Mouse (Mus musculus): ENCODE measurements around the gene Fam104a. TPM values are rescaled to one million over a fixed set of nuclear protein-coding genes. Genes with fewer than 3 reads are reported as not detected.

Fam104a gene
- polyA plus RNA-seq, 1 experiment from 2014 or later: 42.3 TPM

GRCm38 (mm10) chr11:113687031-113687430 lies 3.1 kb upstream of the Fam104a start:
- Histone ChIP-seq H3K9ac (no peak overlapping the region), H3K4me2 (replicated peaks) (no peak overlapping the region), H3K4me1 (replicated peaks; ENCODE audit: control insufficient read depth, insufficient read depth, low read length) (peaks cover 23% of the 10 kb centered on the region), H3K27ac (no peak overlapping the region), H3K27me3 (ENCODE audit: control insufficient read depth, insufficient read depth, low read length) (no peaks in the 10 kb centered on the region), H3K36me3 (replicated peaks; ENCODE audit: control insufficient read depth, insufficient read depth) (peaks cover 33% of the 10 kb centered on the region), H3K9me3 (ENCODE audit: control insufficient read depth, low read length) (no peaks in the 10 kb centered on the region), H3K4me3 (replicated peaks; ENCODE audit: low read length) (no peak overlapping the region)
- no peak for DNase-seq (ENCODE audit: low spot score)
- 24% methylated on average over 2 of the region's 2 CpGs for WGBS
- ATAC-seq (ENCODE audit: low FRiP score): no peak

- peak overlapping the region; percentile 81 for H3K9ac ChIP-seq
- ATAC-seq (ENCODE audit: low FRiP score) (0 out of 2 replicates have a peak, but pooled peaks have one; percentile 1), DNase-seq (ENCODE audit: low spot score) (no peak)
- H3K4me1 ChIP-seq (replicated peaks; ENCODE audit: control insufficient read depth, insufficient read depth, low read length): peaks cover 35% of the 10 kb centered on the region
- peak overlapping the region; percentile 89 for H3K4me3 ChIP-seq (replicated peaks; ENCODE audit: low read length)
- peak overlapping the region; percentile 90; the same call in 1 of the 2 replicates for H3K27ac ChIP-seq
- WGBS: 44% methylated on average over 25 of the region's 25 CpGs
- no peaks in the 10 kb centered on the region for H3K9me3 ChIP-seq (ENCODE audit: control insufficient read depth, low read length)
- H3K4me2 ChIP-seq (replicated peaks): peak overlapping the region; percentile 90
- H3K36me3 ChIP-seq (replicated peaks; ENCODE audit: control insufficient read depth, insufficient read depth): peaks cover 24% of the 10 kb centered on the region
- no peaks in the 10 kb centered on the region for H3K27me3 ChIP-seq (ENCODE audit: control insufficient read depth, insufficient read depth, low read length)
Observed at GRCm38 (mm10) chr11:113684707-113685426, 912 bp upstream of the Fam104a start.

- no peak for DNase-seq (ENCODE audit: low spot score)
- peaks cover 11% of the 10 kb centered on the region for H3K36me3 ChIP-seq (replicated peaks; ENCODE audit: control insufficient read depth, insufficient read depth)
- peak overlapping the region; percentile 81 for H3K9ac ChIP-seq
- no peaks in the 10 kb centered on the region for H3K27me3 ChIP-seq (ENCODE audit: control insufficient read depth, insufficient read depth, low read length)
- peak overlapping the region; percentile 89 for H3K4me3 ChIP-seq (replicated peaks; ENCODE audit: low read length)
- H3K27ac ChIP-seq: peak overlapping the region; percentile 90
- H3K9me3 ChIP-seq (ENCODE audit: control insufficient read depth, low read length): no peaks in the 10 kb centered on the region
- peak overlapping the region; percentile 90 for H3K4me2 ChIP-seq (replicated peaks)
- H3K4me1 ChIP-seq (replicated peaks; ENCODE audit: control insufficient read depth, insufficient read depth, low read length): peaks cover 35% of the 10 kb centered on the region
- ATAC-seq (ENCODE audit: low FRiP score): peak; percentile 75
- 0% methylated on average over 10 of the region's 38 CpGs for WGBS
Observed at GRCm38 (mm10) chr11:113683627-113683956, 363 bp downstream of the Fam104a start.

- Histone ChIP-seq H3K4me2 (replicated peaks) (peak overlapping the region; percentile 90), H3K4me3 (replicated peaks; ENCODE audit: low read length) (peak overlapping the region; percentile 89), H3K36me3 (replicated peaks; ENCODE audit: control insufficient read depth, insufficient read depth) (peaks cover 6% of the 10 kb centered on the region), H3K9me3 (ENCODE audit: control insufficient read depth, low read length) (no peaks in the 10 kb centered on the region), H3K9ac (peak overlapping the region; percentile 81), H3K27me3 (ENCODE audit: control insufficient read depth, insufficient read depth, low read length) (no peaks in the 10 kb centered on the region), H3K27ac (peak overlapping the region; percentile 90), H3K4me1 (replicated peaks; ENCODE audit: control insufficient read depth, insufficient read depth, low read length) (peaks cover 35% of the 10 kb centered on the region)
- 3% methylated on average over 37 of the region's 38 CpGs for WGBS
- ATAC-seq (ENCODE audit: low FRiP score) (peak; percentile 37), DNase-seq (ENCODE audit: low spot score) (no peak)
Observed at GRCm38 (mm10) chr11:113682897-113683626, 893 bp downstream of the Fam104a start.

GRCm38 (mm10) chr11:113681979-113682378 lies 2.0 kb downstream of the Fam104a start:
- ATAC-seq (ENCODE audit: low FRiP score): no peak
- H3K4me2 ChIP-seq (replicated peaks): peak overlapping the region; percentile 90
- peaks cover 35% of the 10 kb centered on the region for H3K4me1 ChIP-seq (replicated peaks; ENCODE audit: control insufficient read depth, insufficient read depth, low read length)
- peak overlapping the region; percentile 81 for H3K9ac ChIP-seq
- no peaks in the 10 kb centered on the region for H3K27me3 ChIP-seq (ENCODE audit: control insufficient read depth, insufficient read depth, low read length)
- no peak for DNase-seq (ENCODE audit: low spot score)
- H3K27ac ChIP-seq: no peak overlapping the region
- H3K36me3 ChIP-seq (replicated peaks; ENCODE audit: control insufficient read depth, insufficient read depth): peaks cover 2% of the 10 kb centered on the region
- no peaks in the 10 kb centered on the region for H3K9me3 ChIP-seq (ENCODE audit: control insufficient read depth, low read length)
- peak overlapping the region; percentile 89; the same call in 1 of the 2 replicates for H3K4me3 ChIP-seq (replicated peaks; ENCODE audit: low read length)

GRCm38 (mm10) chr11:113680954-113681353 lies 3.0 kb downstream of the Fam104a start:
- H3K4me3 ChIP-seq (replicated peaks; ENCODE audit: low read length): no peak overlapping the region
- no peak overlapping the region for H3K4me2 ChIP-seq (replicated peaks)
- 96% methylated on average over 2 of the region's 2 CpGs for WGBS
- peaks cover 35% of the 10 kb centered on the region for H3K4me1 ChIP-seq (replicated peaks; ENCODE audit: control insufficient read depth, insufficient read depth, low read length)
- no peaks in the 10 kb centered on the region for H3K27me3 ChIP-seq (ENCODE audit: control insufficient read depth, insufficient read depth, low read length)
- no peak overlapping the region for H3K27ac ChIP-seq
- no peaks in the 10 kb centered on the region for H3K9me3 ChIP-seq (ENCODE audit: control insufficient read depth, low read length)
- DNase-seq (ENCODE audit: low spot score) (no peak), ATAC-seq (ENCODE audit: low FRiP score) (no peak)
- no peak overlapping the region for H3K9ac ChIP-seq
- H3K36me3 ChIP-seq (replicated peaks; ENCODE audit: control insufficient read depth, insufficient read depth): peaks cover 13% of the 10 kb centered on the region

GRCm38 (mm10) chr11:113678373-113678772 lies 5.6 kb downstream of the Fam104a start:
- DNase-seq (ENCODE audit: low spot score) (no peak), ATAC-seq (ENCODE audit: low FRiP score) (no peak)
- H3K4me3 ChIP-seq (replicated peaks; ENCODE audit: low read length): no peak overlapping the region
- no peak overlapping the region for H3K27ac ChIP-seq
- no peaks in the 10 kb centered on the region for H3K27me3 ChIP-seq (ENCODE audit: control insufficient read depth, insufficient read depth, low read length)
- H3K4me1 ChIP-seq (replicated peaks; ENCODE audit: control insufficient read depth, insufficient read depth, low read length): peaks cover 23% of the 10 kb centered on the region
- H3K36me3 ChIP-seq (replicated peaks; ENCODE audit: control insufficient read depth, insufficient read depth): peaks cover 36% of the 10 kb centered on the region
- WGBS: 88% methylated on average over 8 of the region's 8 CpGs
- H3K4me2 ChIP-seq (replicated peaks): no peak overlapping the region
- no peaks in the 10 kb centered on the region for H3K9me3 ChIP-seq (ENCODE audit: control insufficient read depth, low read length)
- no peak overlapping the region for H3K9ac ChIP-seq

GRCm38 (mm10) chr11:113677378-113677777 lies 6.6 kb downstream of the Fam104a start:
- no peak for DNase-seq (ENCODE audit: low spot score)

GRCm38 (mm10) chr11:113676847-113677246 lies 7.1 kb downstream of the Fam104a start:
- Histone ChIP-seq H3K4me2 (replicated peaks) (no peak overlapping the region), H3K4me3 (replicated peaks; ENCODE audit: low read length) (no peak overlapping the region), H3K4me1 (replicated peaks; ENCODE audit: control insufficient read depth, insufficient read depth, low read length) (peaks cover 10% of the 10 kb centered on the region), H3K9ac (no peak overlapping the region), H3K27me3 (ENCODE audit: control insufficient read depth, insufficient read depth, low read length) (no peaks in the 10 kb centered on the region), H3K36me3 (replicated peaks; ENCODE audit: control insufficient read depth, insufficient read depth) (peaks cover 48% of the 10 kb centered on the region), H3K27ac (no peak overlapping the region), H3K9me3 (ENCODE audit: control insufficient read depth, low read length) (no peaks in the 10 kb centered on the region)
- 88% methylated on average over 2 of the region's 2 CpGs for WGBS
- ATAC-seq (ENCODE audit: low FRiP score): no peak
- no peak for DNase-seq (ENCODE audit: low spot score)

More at GRCm38 (mm10) chr11:113677378-113677777, 6.6 kb downstream of the Fam104a start:
- Histone ChIP-seq H3K4me1 (replicated peaks; ENCODE audit: control insufficient read depth, insufficient read depth, low read length) (peaks cover 16% of the 10 kb centered on the region), H3K9me3 (ENCODE audit: control insufficient read depth, low read length) (no peaks in the 10 kb centered on the region), H3K9ac (no peak overlapping the region), H3K36me3 (replicated peaks; ENCODE audit: control insufficient read depth, insufficient read depth) (peaks cover 44% of the 10 kb centered on the region), H3K27me3 (ENCODE audit: control insufficient read depth, insufficient read depth, low read length) (no peaks in the 10 kb centered on the region), H3K4me3 (replicated peaks; ENCODE audit: low read length) (no peak overlapping the region), H3K27ac (no peak overlapping the region), H3K4me2 (replicated peaks) (no peak overlapping the region)
- 88% methylated on average over 2 of the region's 2 CpGs for WGBS
- no peak for ATAC-seq (ENCODE audit: low FRiP score)

All from hindbrain, embryonic 14.5 days (tissue).